In genomic region chr11:52333616-52334015, GRCm38 (mm10) we compare ENCODE assay signal across 7 mouse cellular contexts. TPM values are rescaled to one million over a fixed set of nuclear protein-coding genes. Genes with fewer than 3 reads are reported as not detected.
DNase-seq lines count a peak whose midpoint lies in the region; ATAC-seq and TF ChIP-seq lines count a peak whose summit lies in the region.

No protein-coding gene starts in this region.

- peaks cover 12% of the 10 kb centered on the region for H3K4me1 ChIP-seq in stomach, embryonic 16.5 days (ENCODE audit: control insufficient read depth, insufficient read depth, low read length)
- peaks cover 3% of the 10 kb centered on the region; the same call in 1 of the 2 replicates for H3K4me1 ChIP-seq in lung, adult 2 months (ENCODE audit: control insufficient read depth, insufficient read depth, low read length)

- H3K27me3 ChIP-seq in stomach, embryonic 16.5 days (ENCODE audit: control insufficient read depth, insufficient read depth, low read length), result no peaks in the 10 kb centered on the region

- peak; percentile 13; the same call in 1 of the 2 replicates for ATAC-seq in stomach, embryonic 16.5 days (ENCODE audit: insufficient read depth, low FRiP score)

- no peak overlapping the region for H3K4me2 ChIP-seq in stomach, embryonic 16.5 days (ENCODE audit: low read depth, low read length)

- 91% methylated on average over 13 of the region's 13 CpGs for WGBS in stomach, embryonic 16.5 days
- 70% methylated on average over 13 of the region's 13 CpGs for WGBS in lung, adult 2 months

- H3K27ac ChIP-seq in stomach, embryonic 16.5 days (ENCODE audit: low read length), result no peak overlapping the region; the same call in 1 of the 2 replicates

- peak; percentile 45 for DNase-seq in ovary, adult 18-20 months (ENCODE audit: low spot score)
- no peak for DNase-seq in ovary, postnatal 10 days (ENCODE audit: low spot score)
- peak; percentile 81 for DNase-seq in brain, embryonic 14.5 days (ENCODE audit: low read depth)
- peak; percentile 73 for DNase-seq in gastrocnemius, postnatal 10 days
- peak; percentile 75 for DNase-seq in layer of hippocampus, adult 9-11 months
- no peak for DNase-seq in lung, adult 2 months

- no peak for TF ChIP-seq POLR2A in brain, embryonic 14.5 days (IDR thresholded peaks at IDR 0.05; ENCODE audit: borderline replicate concordance, extremely low read depth, insufficient read depth, insufficient read length, poor library complexity, severe bottlenecking)
- no peak for TF ChIP-seq POLR2A in lung, adult 2 months (IDR thresholded peaks at IDR 0.05; ENCODE audit: borderline replicate concordance, extremely low read depth, low read depth, low read length)

- no peak for TF ChIP-seq CTCF in brain, embryonic 14.5 days (IDR thresholded peaks at IDR 0.05; ENCODE audit: borderline replicate concordance, extremely low read depth, insufficient read depth, insufficient read length)
- TF ChIP-seq CTCF in lung, adult 2 months (IDR thresholded peaks at IDR 0.05; ENCODE audit: insufficient read depth, low read length), result no peak

- no peaks in the 10 kb centered on the region for H3K9me3 ChIP-seq in stomach, embryonic 16.5 days (replicated peaks; ENCODE audit: control insufficient read depth, low read length)

- H3K4me3 ChIP-seq in stomach, embryonic 16.5 days (replicated peaks; ENCODE audit: low read length), result no peak overlapping the region
- no peak overlapping the region for H3K4me3 ChIP-seq in lung, adult 2 months (replicated peaks; ENCODE audit: extremely low read depth, low read depth, low read length)

- no peak overlapping the region for H3K9ac ChIP-seq in stomach, embryonic 16.5 days (ENCODE audit: low read length)

- H3K36me3 ChIP-seq in stomach, embryonic 16.5 days (ENCODE audit: control insufficient read depth, insufficient read depth, low read length), result no peaks in the 10 kb centered on the region

RNA-seq across cellular contexts. Expression of gene Vdac1, which starts 27.0 kb away (rescaled TPM):
- 154 and 228 TPM in 2 replicates for polyA plus RNA-seq in brain, embryonic 14.5 days (2012; rRNA removed)
- total RNA-seq in gastrocnemius, postnatal 10 days (2021), result 1,000 to 10,000 TPM; 1,018 to 1,167 TPM
- 280 and 325 TPM in 2 replicates for polyA plus RNA-seq in stomach, embryonic 16.5 days (2015; fragmentation: Nextera tagmentation; extraction: Ambion mirVana)
- 34.1 and 65.1 TPM in 2 replicates for polyA plus RNA-seq in lung, adult 2 months (2012; rRNA removed)

RNA-seq across cellular contexts. Expression of gene Tcf7, which starts 50.8 kb away (rescaled TPM):
- 8.2 and 10.3 TPM in 2 replicates for polyA plus RNA-seq in brain, embryonic 14.5 days (2012; rRNA removed)
- total RNA-seq in gastrocnemius, postnatal 10 days (2021), result 1 to 10 TPM; 2.0 to 4.6 TPM
- 2.8 TPM in 2 replicates for polyA plus RNA-seq in stomach, embryonic 16.5 days (2015; fragmentation: Nextera tagmentation; extraction: Ambion mirVana)
- 26.8 and 30.2 TPM in 2 replicates for polyA plus RNA-seq in lung, adult 2 months (2012; rRNA removed)

Comparison
In these comparisons a context has a peak if more than half of its experiments do, and no peak if none do; other contexts are left out.
1. DNase-seq: peak in ovary, adult 18-20 months (single experiment), brain, embryonic 14.5 days (single experiment), gastrocnemius, postnatal 10 days (single experiment) and layer of hippocampus, adult 9-11 months (single experiment); none in ovary, postnatal 10 days (single experiment) and lung, adult 2 months (single experiment).